Mouse (Mus musculus) heart, postnatal 25 days (tissue): ENCODE measurements around the gene Pagr1a. TPM values are rescaled to one million over a fixed set of nuclear protein-coding genes. Genes with fewer than 3 reads are reported as not detected.

Source experiments
- DNase-seq: peaks from one replicate; pipeline ENCODE4 v3.0.0; 2022; ENCODE audit warnings: low spot score
- intact Hi-C: fragments of 180-260 bp; cut with DNase I; formaldehyde crosslinking; loops from one replicate; pipeline ENCODE4 v1.15.1; 2025
- total RNA-seq, 2 experiments: library from RNA; stranded (reverse); gene quantifications; 2 replicates each; pipeline ENCODE4 v1.2.3; 2021

The Pagr1a gene
- total RNA-seq, 2 experiments from 2014 or later, result 12.5 to 12.9 TPM

DNA sequence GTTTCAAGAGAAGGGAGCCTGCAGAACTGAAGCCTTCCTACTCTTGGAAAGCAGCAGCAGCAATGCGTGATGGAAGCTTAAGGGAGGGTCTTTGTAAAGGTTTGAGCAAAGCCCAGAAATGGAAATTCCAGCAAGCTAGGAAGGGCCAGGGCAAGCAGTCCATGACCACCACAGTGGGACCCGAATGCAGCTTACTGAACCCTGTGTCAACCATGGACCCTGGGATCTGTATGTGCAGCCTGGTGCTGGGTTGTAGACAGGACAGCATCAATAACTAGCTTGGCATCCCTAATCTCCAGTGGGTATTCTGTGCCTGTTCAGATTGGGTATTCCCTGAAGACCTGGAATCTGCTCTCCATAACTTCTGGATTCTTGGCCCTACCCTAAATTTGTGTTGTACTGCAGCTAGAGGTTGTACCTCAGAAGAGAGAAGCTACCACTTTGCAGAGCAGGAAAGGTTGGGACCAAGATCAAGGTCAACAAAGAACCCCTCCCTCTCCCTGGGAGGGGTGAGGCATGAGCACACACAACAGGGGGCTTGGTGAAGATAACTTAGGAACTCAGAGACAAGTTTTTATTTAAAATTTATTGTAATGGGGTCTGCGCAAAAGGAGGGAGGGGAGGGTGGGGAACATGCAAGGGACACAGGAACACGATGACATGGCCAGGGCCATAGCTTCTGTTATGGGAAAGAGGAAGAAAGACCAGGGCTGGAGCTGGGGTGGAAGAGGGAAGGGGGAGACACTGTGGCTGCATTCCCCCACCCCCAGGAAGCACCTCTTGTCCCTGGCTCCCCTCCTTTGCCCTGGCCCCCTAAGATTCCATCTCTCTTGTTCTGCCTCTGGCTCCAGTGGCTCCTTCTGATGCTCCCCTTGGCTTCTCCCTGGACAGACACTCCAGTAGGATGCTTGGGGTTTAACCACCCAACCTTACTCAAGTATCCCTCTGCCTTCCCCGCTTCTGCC is 4.7 kb upstream of the Pagr1a start:
- intact Hi-C loops, result no loop called here

DNA sequence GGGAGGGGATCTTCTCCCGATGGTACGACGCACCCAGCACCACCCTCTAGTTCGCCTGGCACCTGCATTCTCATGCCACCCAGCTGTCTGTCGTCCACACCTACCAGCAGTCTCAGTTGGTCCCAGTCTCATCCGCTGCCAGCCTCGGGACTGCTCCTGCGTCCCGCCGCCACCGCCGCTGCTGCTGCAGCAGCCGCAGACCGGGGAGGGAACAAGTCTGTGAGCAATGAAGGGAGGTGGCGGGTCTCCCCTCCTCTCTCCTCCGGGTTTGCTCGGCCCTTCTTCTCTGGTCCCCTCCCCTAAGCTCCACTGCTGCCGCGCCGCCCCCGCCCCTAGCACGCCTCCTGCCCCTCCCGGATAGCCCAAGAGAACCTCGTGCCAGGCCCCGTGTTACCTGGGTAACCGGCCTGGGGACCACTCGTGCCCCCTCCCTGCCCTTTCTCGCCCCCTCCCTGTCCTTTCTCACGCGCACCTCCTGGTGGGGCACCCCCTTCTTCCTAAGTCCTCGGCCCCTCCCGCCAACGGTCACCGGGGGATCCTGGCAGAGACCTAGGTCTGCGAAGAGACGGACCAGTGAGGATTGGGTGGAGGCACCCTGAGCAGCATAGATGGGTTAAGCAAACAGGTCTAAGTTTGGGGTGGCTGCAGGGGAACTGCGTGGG is 3.9 kb upstream of the Pagr1a start, which contains the start of the genes Gm42742 and Prrt2:
Gene Gm42742, minus strand, starts transcription at position 197 of the 662 bp plus-strand sequence.
Gene Prrt2, minus strand, starts transcription at position 311 of the 662 bp plus-strand sequence.
- peak; percentile 36 for DNase-seq
- intact Hi-C loops, result no loop called here

More for the DNA sequence above, 4.7 kb upstream of the Pagr1a start:
- DNase-seq, result no peak

DNA sequence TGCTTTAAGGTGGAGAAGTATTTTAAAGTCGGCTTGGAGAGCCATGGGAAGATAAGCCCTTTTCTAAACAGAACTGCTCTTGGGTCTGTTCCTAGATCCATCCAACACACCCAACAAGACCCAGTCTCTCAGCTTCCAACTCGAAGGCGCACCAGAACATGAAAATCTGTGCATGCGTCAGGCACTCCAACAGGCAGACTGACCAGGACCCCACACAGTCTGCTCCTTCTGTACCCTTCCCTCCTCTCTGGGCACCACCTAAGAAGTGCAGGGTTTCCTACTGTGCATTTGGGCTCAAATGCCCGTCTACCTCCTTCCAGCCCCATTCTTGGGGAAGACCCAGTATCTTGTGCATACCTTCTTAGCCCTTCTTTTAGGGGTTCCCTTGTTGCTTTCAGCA is 3.3 kb upstream of the Pagr1a start:
- DNase-seq, result no peak
- intact Hi-C loops, result no loop called here

DNA sequence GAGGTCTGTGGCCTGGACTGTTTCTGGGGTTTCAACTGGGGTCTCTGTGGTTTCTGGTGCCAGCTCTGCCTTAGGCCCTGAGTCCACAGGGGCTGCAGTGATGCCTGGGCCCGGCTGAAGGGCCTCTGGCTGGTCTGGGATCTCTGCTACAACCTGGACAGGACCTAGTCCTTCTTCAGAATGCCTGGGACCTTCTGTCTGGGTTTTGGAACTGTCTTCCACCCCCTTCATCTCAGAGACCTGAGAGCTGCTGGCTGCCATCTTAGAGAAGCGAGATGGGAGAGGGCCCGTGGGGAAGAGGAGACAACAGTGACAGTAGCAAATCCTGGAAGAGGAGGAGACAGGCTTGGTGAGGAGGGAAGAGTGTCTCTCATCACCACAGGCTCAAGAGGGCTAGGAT is 2.9 kb upstream of the Pagr1a start:
- intact Hi-C loops, result no loop called here
- no peak for DNase-seq

DNA sequence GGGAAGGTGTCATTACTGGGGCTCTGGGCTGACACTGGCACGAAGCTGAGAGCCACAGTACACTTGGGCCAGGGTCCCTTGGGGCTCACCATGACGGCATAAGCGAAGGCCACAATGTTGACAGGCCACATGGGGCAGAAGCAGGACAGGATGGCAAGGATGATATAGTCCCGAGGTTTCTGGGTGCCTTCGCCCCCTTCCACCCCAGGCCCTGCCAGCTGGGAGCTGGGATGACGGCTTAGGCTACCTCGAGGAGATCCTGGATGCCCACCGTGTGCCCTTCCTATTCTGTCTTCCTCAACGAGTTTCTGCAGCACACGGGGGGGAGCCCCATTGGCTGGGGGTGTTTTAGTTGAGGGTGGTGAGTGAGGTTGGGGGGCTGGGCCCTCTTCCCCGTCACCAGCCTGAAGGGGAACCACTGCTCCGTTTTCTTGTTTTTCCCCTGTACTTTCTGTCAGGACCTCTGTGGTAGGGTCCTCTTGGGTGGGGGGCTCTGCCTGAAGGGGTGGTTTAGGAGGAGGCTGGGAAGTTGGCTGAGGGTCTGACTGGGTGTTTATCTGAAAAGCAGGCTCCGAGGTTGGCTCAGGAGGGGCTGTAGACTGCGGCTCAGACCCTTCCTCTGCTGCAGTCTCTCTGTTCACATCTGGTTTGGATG is 2.3 kb upstream of the Pagr1a start:
- no peak for DNase-seq
- intact Hi-C loops, result no loop called here

DNA sequence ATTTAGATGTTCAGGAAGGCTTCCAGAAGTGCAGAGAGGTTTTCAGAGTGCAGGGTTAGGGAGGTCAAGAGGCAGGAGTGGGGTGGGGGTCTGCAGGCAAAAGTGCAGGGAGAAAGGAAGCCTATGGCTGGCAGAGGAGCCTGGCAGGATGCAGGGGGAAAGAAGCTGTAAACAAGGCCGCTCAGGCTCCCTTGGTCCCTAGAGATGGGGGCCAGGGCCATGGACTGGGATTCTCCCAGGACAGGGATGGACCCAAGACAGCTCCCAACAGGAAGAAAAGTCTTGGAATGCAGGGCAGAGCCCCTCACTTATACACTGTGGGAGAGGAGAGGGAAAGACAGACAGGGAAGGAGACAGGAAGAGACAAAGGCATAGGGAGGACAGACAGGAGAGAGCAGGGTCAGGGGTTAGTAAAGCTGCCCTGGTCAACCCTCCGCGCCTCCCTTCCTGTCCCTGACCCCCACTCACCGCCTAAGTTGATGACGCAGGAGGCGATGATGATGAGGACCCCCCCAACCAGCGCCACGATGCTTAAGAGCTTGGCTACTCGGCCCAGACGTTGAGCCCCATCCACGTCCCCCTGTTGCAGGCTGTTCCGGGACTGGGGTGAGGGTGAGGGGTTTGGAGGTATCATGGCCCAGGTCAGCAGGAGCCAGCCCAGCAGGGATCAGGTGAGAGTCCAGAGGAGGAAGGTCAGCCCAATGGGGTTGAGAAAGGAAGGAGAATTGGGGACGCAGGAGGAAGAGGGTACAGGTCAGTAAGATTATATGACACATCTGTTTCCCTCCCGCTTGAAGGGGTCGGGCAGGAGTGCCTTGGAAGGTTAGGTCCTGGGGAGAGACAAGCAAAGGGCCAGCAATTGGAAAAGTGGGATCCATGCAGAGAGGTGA is 1.5 kb upstream of the Pagr1a start:
- intact Hi-C loops, result no loop called here
- DNase-seq, result no peak

DNA sequence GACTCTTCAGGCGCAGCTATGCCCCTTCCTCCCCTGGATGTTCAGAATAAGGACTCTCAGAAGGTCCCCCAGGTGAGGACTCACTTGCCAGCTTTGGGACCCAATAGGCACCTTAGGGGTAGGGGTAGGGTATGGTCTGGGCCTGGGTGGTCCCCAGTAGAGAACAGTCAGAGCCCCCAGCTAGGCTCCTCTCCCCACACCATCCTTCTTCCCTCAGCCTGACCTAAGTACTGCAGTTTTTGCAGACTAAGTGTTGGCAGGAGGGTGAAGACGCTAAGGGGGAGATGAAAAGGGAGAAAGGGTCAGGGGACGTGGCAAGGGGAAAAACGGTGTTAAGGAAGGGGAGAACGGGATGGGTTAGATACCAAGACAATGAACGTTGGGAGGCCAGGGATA is 796 bp upstream of the Pagr1a start:
- intact Hi-C loops, result no loop called here
- no peak for DNase-seq

DNA sequence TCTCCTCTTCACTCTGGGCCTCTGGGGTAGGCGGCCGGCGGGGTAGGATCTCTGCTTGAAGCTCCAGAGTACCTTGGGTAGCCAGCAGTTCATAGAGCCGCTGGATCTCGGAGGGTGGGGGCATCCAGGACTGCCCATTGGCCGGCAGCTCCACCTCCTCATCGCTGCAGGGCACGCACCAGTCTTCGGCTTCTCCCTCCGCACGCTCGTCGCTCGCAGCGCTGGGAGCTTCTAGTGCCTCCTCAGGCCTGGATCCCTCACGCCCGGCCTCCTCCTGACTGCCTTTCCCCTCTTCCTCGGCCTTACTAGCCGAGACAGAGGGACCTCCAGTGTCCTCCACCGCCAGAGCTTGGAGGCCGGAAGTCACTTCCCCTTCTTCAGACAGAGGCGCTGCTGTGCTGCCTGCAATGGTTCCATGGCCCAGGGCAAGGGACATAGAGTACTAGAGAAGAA is 640 bp downstream of the Pagr1a start:
- intact Hi-C loops, result no loop called here
- DNase-seq, result no peak

DNA sequence TGATC is 869 bp downstream of the Pagr1a start, which contains the start of gene Pagr1b:
Gene Pagr1b, minus strand, starts transcription at position 4 of the 5 bp plus-strand sequence.
- no peak for DNase-seq
- intact Hi-C loops, result no loop called here

DNA sequence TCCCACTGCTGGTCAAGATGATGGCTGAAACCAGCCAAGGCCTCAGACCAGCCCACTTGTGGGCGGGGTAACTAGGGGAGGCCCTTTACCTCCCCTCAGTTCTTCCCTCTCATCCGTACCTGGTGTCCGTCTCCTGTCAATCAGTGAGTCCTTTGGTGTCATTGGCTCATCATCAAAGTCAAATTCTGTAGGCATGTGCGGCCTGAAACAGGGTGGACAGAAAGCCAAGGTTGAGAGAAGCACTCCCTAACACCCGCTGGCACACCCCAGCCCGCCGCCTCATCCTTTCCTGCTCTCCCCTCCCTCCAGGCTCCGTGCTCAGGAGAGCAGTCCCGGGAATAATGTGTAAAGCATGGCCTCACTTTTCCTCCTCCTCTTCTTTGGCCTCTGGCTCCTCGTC is 1.1 kb downstream of the Pagr1a start:
- intact Hi-C loops, result no loop called here
- DNase-seq, result no peak

DNA sequence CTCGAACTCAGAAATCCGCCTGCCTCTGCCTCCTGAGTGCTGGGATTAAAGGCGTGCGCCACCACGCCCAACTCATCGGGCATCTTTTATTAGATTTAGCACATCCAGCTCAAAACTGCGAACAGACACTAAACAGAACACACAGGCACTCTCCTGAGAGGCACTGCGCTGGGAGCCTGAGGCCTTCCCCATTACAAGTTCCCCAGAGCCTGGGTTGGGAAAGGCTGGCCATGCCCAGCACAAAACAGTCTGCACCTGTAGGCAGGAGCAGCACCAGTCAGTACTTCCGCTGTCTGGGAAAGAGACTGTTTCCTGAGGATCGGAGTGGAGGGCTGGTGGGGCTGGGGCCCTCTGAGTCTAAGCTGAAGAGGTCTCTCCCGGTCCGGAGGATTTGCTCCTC is 2.2 kb downstream of the Pagr1a start:
- no peak for DNase-seq
- intact Hi-C loops, result loop anchor here (2.0 kb wide), 1 partner anchor 38 kb away; the partner anchor contains the start of gene Cdiptos

DNA sequence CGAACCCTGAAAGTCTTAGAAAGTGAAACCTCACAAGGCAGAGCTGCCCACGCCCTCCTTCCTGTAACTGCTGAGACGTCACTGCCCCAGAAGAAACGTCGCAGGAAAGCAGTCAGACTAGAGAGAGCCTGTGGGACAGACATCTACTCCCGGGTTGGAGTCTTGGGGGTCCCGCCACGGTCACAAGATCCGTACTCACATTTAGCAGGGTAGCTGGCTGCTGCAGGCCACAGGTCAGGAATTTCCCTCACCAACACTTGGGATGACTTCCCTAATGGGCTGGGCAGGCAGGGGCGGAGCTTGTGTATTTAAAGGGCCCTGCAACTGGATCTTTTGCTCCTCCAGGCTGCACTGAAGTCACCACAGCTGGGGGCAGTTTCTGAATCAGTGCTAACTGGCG is 2.8 kb downstream of the Pagr1a start, which contains the start of gene Mvp:
Gene Mvp, minus strand, starts transcription at position 302 of the 400 bp plus-strand sequence.
- intact Hi-C loops, result loop anchor here (2.0 kb wide), 1 partner anchor 38 kb away; the partner anchor contains the start of gene Cdiptos

DNA sequence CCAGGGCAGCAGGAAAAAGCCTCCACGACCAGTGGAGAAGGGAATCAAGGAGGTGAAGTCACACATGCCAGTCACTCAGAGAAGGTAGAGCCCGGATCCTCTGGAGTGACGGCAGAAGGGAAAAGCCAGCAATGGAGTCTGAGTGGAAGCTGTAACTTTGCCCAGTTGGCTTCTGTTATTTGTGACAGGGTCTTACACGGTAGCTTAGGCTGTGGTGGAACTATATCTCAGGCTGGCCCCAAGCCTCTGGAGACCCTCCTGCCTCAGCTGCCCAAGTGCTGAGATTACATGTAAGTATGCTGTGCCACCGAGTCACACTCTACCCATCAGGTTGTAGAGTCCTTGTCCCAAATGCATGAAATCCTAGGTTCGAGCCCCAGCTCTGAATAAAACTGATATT is 3.8 kb downstream of the Pagr1a start:
- intact Hi-C loops, result no loop called here
- DNase-seq, result no peak

More for the DNA sequence above, 2.8 kb downstream of the Pagr1a start, which contains the start of gene Mvp:
- DNase-seq, result peak; percentile 60

DNA sequence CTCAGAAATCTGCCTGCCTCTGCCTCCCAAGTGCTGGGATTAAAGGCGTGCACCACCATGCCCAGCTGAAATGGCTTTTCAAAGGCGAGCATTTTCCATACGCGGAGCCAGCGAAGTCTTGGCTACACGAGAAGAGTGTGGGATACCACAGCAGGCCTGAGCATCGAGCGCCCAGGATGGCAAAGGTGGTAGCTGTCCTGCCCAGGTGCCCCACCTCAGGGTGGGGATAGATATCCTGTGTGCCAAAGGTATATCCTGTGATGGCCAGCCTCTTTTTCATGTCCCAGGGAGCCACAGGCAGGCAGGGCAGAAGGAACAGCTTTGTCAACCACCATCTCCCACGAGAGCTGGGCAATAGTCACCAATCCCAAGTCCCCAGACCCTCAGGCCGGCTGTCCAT is 4.3 kb downstream of the Pagr1a start:
- DNase-seq, result no peak
- intact Hi-C loops, result no loop called here

DNA sequence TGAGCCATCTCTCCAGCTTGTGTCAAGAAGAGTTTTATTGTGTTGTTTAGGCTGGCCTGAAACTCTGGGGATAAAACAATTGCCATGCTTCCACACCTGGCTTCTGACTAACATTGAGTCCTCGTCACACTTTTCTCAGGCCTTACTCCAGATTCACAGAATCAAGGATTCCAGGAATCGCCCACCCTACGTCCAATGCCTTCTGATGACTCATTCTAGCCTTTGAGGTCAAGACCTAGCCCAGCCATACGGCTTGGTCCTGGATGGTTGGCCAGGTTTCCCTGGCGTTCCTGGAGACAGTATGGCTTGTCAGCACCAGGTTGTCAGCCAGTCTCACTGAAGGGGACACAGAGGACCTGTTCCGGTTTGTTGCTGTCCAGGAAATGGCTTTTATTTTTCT is 4.8 kb downstream of the Pagr1a start:
- DNase-seq, result no peak
- intact Hi-C loops, result no loop called here

DNA sequence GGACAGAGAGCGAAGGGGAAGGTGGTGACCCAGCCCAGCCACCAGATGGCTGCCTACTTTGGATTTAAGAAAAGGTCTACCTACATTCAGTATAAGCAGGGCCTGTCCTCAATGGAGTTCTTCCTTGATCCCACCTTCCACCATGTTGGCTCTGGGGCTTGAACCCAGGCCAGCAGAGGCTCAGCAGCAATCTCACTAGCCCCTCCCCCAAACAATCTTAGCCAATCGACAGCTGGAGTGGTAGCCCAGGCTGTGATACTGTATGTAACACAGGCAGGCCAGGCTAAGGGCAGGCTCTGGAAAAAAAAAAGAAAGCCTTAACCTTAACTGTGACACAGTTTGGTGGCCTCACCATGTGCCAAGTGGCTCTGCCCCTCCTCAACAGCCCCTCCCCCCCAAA is 5.4 kb downstream of the Pagr1a start:
- intact Hi-C loops, result no loop called here
- no peak for DNase-seq

DNA sequence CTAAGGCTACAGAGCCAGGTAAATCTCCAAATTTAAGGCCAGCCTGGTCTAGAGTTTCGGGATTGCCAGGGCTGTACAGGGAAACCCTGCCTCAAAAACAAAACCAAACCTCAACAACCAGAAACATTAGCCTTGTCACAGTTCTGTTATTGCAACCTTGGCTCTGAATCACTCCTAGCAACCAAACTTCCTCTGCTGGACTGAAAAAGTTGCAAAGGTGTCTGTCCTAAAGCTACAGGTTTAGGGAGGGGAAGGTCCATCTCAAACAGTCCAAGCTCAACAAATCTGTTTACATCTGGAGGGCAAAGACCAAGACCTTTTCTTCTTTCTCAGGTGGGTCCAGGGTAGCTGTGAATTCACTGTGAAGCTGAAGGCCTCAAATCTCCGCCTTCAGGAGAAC is 6.1 kb downstream of the Pagr1a start:
- intact Hi-C loops, result no loop called here
- no peak for DNase-seq

DNA sequence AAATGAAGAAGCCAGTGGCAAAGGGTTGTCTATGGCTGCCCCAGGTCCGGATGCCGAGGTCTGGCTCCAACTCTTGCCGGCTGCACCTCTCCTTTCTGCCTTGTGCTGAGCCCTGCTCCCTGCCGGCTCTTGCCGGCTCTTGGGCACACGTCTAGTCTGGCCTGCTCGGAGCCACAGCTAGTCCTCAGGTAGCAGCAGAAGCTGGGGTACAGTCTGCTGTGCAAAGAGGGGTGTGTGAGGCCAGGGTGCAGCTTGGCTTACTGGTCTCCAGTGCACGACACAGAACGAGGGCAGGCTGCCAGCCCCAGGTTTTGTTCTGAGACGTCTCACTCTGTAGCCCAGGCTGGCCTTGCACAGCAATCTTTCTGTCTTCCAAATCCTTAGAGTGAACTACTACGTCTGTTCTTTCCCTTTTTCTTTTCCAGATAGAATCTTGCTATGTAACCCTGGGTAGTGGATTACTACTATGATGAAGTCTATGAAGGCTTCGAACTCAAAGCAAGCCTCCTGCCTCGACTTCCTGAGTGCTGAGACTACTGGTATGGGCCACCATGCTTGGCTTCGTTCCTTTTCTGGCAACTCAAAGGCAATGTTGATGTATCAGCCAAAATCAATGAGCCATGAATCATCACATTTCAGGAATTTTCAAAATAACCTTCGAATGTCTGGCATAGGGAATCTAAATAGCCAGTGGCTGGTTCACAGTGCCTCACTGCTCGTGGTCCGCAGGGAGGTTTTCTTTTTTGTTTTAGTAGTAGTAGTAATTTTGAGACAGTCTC is 7.7 kb downstream of the Pagr1a start:
- DNase-seq, result no peak
- intact Hi-C loops, result loop anchor here (5.0 kb wide), 1 partner anchor 93 kb away; no protein-coding TSS in a partner anchor
